Mouse (Mus musculus) small intestine, adult 10 weeks (tissue): ENCODE measurements around the gene Reg3a. TPM values are rescaled to one million over a fixed set of nuclear protein-coding genes. Genes with fewer than 3 reads are reported as not detected.

ENCODE experiments used
- polyA plus RNA-seq: library from polyadenylated mRNA; stranded (reverse); fragments of 350-450 nt; fragmentation: Illumina TruSeq; extraction: RNeasy Lipid Tissue Mini Kit (QIAGEN cat#74804); gene quantifications from one replicate; pipeline ENCODE4 v1.2.3, GENCODE M21; 2014; ENCODE audit warnings: low replicate concordance

The Reg3a gene
- 501 TPM for polyA plus RNA-seq

GRCm38 (mm10) chr6:78380409-78380808 is at the start of gene Reg3a:
TSS of gene Reg3a (plus strand) at chr6:78380709.

GRCm38 (mm10) chr6:78370357-78370756 is 10.2 kb upstream of the Reg3a start, which contains the start of gene Reg3b:
TSS of gene Reg3b (plus strand) at chr6:78370657.

GRCm38 (mm10) chr6:78378765-78379164 is 1.7 kb upstream of the Reg3a start, which contains the start of gene Reg3d:
TSS of gene Reg3d (minus strand) at chr6:78378865.

GRCm38 (mm10) chr6:78395323-78395722 is 14.8 kb downstream of the Reg3a start, which contains the start of gene Reg2:
TSS of gene Reg2 (plus strand) at chr6:78395623.

GRCm38 (mm10) chr6:78422411-78422810 is 41.9 kb downstream of the Reg3a start, which contains the start of gene Reg1:
TSS of gene Reg1 (plus strand) at chr6:78422711.

Other genes with a start within 250 kb of the Reg3a start
- 633 TPM for gene Reg3b, start 10.1 kb upstream of the Reg3a start, polyA plus RNA-seq
- gene Reg3d, start 1.8 kb upstream of the Reg3a start, polyA plus RNA-seq, result 18.6 TPM
- 2.9 TPM for gene Reg2, start 14.9 kb downstream of the Reg3a start, polyA plus RNA-seq
- gene Reg1, start 42.0 kb downstream of the Reg3a start, polyA plus RNA-seq, result 12,346 TPM
- gene Reg3g, start 88.2 kb downstream of the Reg3a start, polyA plus RNA-seq, result 352 TPM